Mouse (Mus musculus) midbrain, embryonic 13.5 days (tissue): ENCODE results near the gene Hs2st1. TPM values are rescaled to one million over a fixed set of nuclear protein-coding genes. Genes with fewer than 3 reads are reported as not detected.

ENCODE experiments used
- ATAC-seq: fragments of 200-750 bp; cut with Nextera tagmentation; 2 replicates; pipeline ENCODE4 v1.8.0; 2017; ENCODE audit warnings: mild to moderate bottlenecking, moderate TSS enrichment, moderate library complexity
- H3K27ac ChIP-seq: fragments of 300-500 bp; sonication (generic); 2 replicates; pipeline ENCODE4 v1.5.1; 2015; ENCODE audit warnings: inconsistent platforms, mild to moderate bottlenecking, moderate library complexity
- H3K27me3 ChIP-seq: fragments of 300-500 bp; sonication (generic); 2 replicates; pipeline ENCODE4 v1.6.1; 2015; ENCODE audit warnings: mild to moderate bottlenecking, inconsistent platforms
- H3K36me3 ChIP-seq: fragments of 300-500 bp; sonication (generic); 2 replicates; pipeline ENCODE4 v1.6.1; 2015; ENCODE audit warnings: mild to moderate bottlenecking, inconsistent platforms
- H3K4me1 ChIP-seq: fragments of 300-500 bp; sonication (generic); replicated peaks from 2 replicates; pipeline ENCODE4 v1.6.1; 2015; ENCODE audit warnings: inconsistent platforms
- H3K4me2 ChIP-seq: fragments of 300-500 bp; sonication (generic); replicated peaks from 2 replicates; pipeline ENCODE4 v1.6.1; 2015; ENCODE audit warnings: moderate library complexity, mild to moderate bottlenecking, inconsistent platforms
- H3K4me3 ChIP-seq: fragments of 300-500 bp; sonication (generic); replicated peaks from 2 replicates; pipeline ENCODE4 v1.5.1; 2015; ENCODE audit warnings: mild to moderate bottlenecking, inconsistent platforms
- H3K9ac ChIP-seq: fragments of 300-500 bp; sonication (generic); replicated peaks from 2 replicates; pipeline ENCODE4 v1.6.1; 2015; ENCODE audit warnings: mild to moderate bottlenecking, inconsistent platforms
- H3K9me3 ChIP-seq: fragments of 300-500 bp; sonication (generic); 2 replicates; pipeline ENCODE4 v1.6.1; 2016; ENCODE audit warnings: mild to moderate bottlenecking, inconsistent platforms
- WGBS: fragments of 180-500 bp; shearing (Covaris S2); methylation state at CpG from one replicate; pipeline ENCODE4 v1.1.7; 2015; 5-methylcytosine and 5-hydroxymethylcytosine counted together
- polyA plus RNA-seq: library from polyadenylated mRNA; unstranded; fragments of >200 nt; fragmentation: Nextera tagmentation; extraction: Ambion mirVana; gene quantifications from 2 replicates; pipeline ENCODE4 v1.2.1, GENCODE M21; 2015

The Hs2st1 gene
- polyA plus RNA-seq, 1 experiment from 2014 or later = 17.4 TPM

GRCm38 (mm10) chr3:144515286-144515685 lies 54.7 kb downstream of the Hs2st1 start:
- Histone ChIP-seq H3K27ac (no peak overlapping the region), H3K27me3 (no peaks in the 10 kb centered on the region), H3K36me3 (no peaks in the 10 kb centered on the region), H3K4me2 (no peak overlapping the region), H3K9me3 (no peaks in the 10 kb centered on the region), H3K9ac (no peak overlapping the region), H3K4me3 (no peak overlapping the region), H3K4me1 (peaks cover 8% of the 10 kb centered on the region)
- no peak for ATAC-seq
- WGBS = 91% methylated on average over 7 of the region's 7 CpGs

GRCm38 (mm10) chr3:144514122-144514505 lies 55.9 kb downstream of the Hs2st1 start:
- no peaks in the 10 kb centered on the region for H3K36me3 ChIP-seq
- no peak overlapping the region for H3K27ac ChIP-seq
- H3K9ac ChIP-seq = no peak overlapping the region
- no peaks in the 10 kb centered on the region for H3K4me1 ChIP-seq
- no peak for ATAC-seq
- no peak overlapping the region for H3K4me2 ChIP-seq
- H3K4me3 ChIP-seq = no peak overlapping the region
- H3K27me3 ChIP-seq = no peaks in the 10 kb centered on the region
- WGBS = 96% methylated on average over 10 of the region's 10 CpGs
- no peaks in the 10 kb centered on the region for H3K9me3 ChIP-seq

- Histone ChIP-seq H3K27me3 (no peaks in the 10 kb centered on the region), H3K9ac (no peak overlapping the region), H3K9me3 (no peaks in the 10 kb centered on the region), H3K27ac (no peak overlapping the region), H3K4me1 (no peaks in the 10 kb centered on the region), H3K4me3 (no peak overlapping the region), H3K36me3 (no peaks in the 10 kb centered on the region), H3K4me2 (no peak overlapping the region)
- 91% methylated on average over 16 of the region's 16 CpGs for WGBS
- ATAC-seq = no peak
These were observed 56.5 kb downstream of the Hs2st1 start for GRCm38 (mm10) chr3:144513169-144514121.

- no peak overlapping the region for H3K27ac ChIP-seq
- no peaks in the 10 kb centered on the region for H3K36me3 ChIP-seq
- 98% methylated on average over 3 of the region's 3 CpGs for WGBS
- no peaks in the 10 kb centered on the region for H3K9me3 ChIP-seq
- H3K4me2 ChIP-seq = no peak overlapping the region
- no peaks in the 10 kb centered on the region for H3K27me3 ChIP-seq
- no peak overlapping the region for H3K4me3 ChIP-seq
- H3K4me1 ChIP-seq = peaks cover 23% of the 10 kb centered on the region
- no peak for ATAC-seq
- H3K9ac ChIP-seq = no peak overlapping the region
These were observed 59.3 kb downstream of the Hs2st1 start for GRCm38 (mm10) chr3:144510724-144511123.

- peak overlapping the region; percentile 47 for H3K27ac ChIP-seq
- no peaks in the 10 kb centered on the region for H3K36me3 ChIP-seq
- H3K27me3 ChIP-seq = no peaks in the 10 kb centered on the region
- ATAC-seq = peak; percentile 53
- peaks cover 27% of the 10 kb centered on the region for H3K4me1 ChIP-seq
- H3K4me3 ChIP-seq = no peak overlapping the region
- no peaks in the 10 kb centered on the region for H3K9me3 ChIP-seq
- H3K4me2 ChIP-seq = no peak overlapping the region
- H3K9ac ChIP-seq = no peak overlapping the region
- 91% methylated on average over 4 of the region's 4 CpGs for WGBS
These were observed 61.6 kb downstream of the Hs2st1 start for GRCm38 (mm10) chr3:144508342-144508741.

GRCm38 (mm10) chr3:144507885-144508284 lies 62.1 kb downstream of the Hs2st1 start:
- no peak overlapping the region for H3K4me3 ChIP-seq
- WGBS = 41% methylated on average over 5 of the region's 5 CpGs
- peak; percentile 7; the same call in 1 of the 2 replicates for ATAC-seq
- H3K4me1 ChIP-seq = peaks cover 27% of the 10 kb centered on the region
- no peak overlapping the region for H3K4me2 ChIP-seq
- H3K9me3 ChIP-seq = no peaks in the 10 kb centered on the region
- no peak overlapping the region for H3K9ac ChIP-seq
- H3K27me3 ChIP-seq = no peaks in the 10 kb centered on the region
- no peaks in the 10 kb centered on the region for H3K36me3 ChIP-seq
- peak overlapping the region; percentile 47 for H3K27ac ChIP-seq

GRCm38 (mm10) chr3:144506213-144506612 lies 63.8 kb downstream of the Hs2st1 start:
- 32% methylated on average over 3 of the region's 3 CpGs for WGBS
- ATAC-seq = no peak
- no peak overlapping the region for H3K27ac ChIP-seq

GRCm38 (mm10) chr3:144501930-144502329 lies 68.1 kb downstream of the Hs2st1 start:
- 0 out of 2 replicates have a peak overlapping the region, but pooled peaks have one; percentile 16 for H3K27ac ChIP-seq
- no peak overlapping the region for H3K4me3 ChIP-seq
- WGBS = 54% methylated on average over 7 of the region's 7 CpGs
- H3K4me2 ChIP-seq = no peak overlapping the region
- no peak overlapping the region for H3K9ac ChIP-seq
- ATAC-seq = no peak
- no peaks in the 10 kb centered on the region for H3K36me3 ChIP-seq
- peaks cover 25% of the 10 kb centered on the region for H3K4me1 ChIP-seq
- no peaks in the 10 kb centered on the region for H3K27me3 ChIP-seq
- H3K9me3 ChIP-seq = no peaks in the 10 kb centered on the region

More at GRCm38 (mm10) chr3:144506213-144506612, 63.8 kb downstream of the Hs2st1 start:
- Histone ChIP-seq H3K4me1 (peaks cover 31% of the 10 kb centered on the region), H3K4me2 (no peak overlapping the region), H3K9ac (no peak overlapping the region), H3K27me3 (no peaks in the 10 kb centered on the region), H3K4me3 (no peak overlapping the region), H3K36me3 (no peaks in the 10 kb centered on the region), H3K9me3 (no peaks in the 10 kb centered on the region)

- ATAC-seq = no peak
- Histone ChIP-seq H3K27ac (no peak overlapping the region), H3K36me3 (no peaks in the 10 kb centered on the region), H3K4me2 (no peak overlapping the region), H3K9ac (no peak overlapping the region), H3K4me3 (no peak overlapping the region), H3K4me1 (peaks cover 19% of the 10 kb centered on the region), H3K9me3 (no peaks in the 10 kb centered on the region), H3K27me3 (no peaks in the 10 kb centered on the region)
- WGBS = 78% methylated on average over 5 of the region's 5 CpGs
These were observed 73.2 kb downstream of the Hs2st1 start for GRCm38 (mm10) chr3:144496762-144497161.

- no peaks in the 10 kb centered on the region for H3K27me3 ChIP-seq
- 38% methylated on average over 5 of the region's 5 CpGs for WGBS
- 0 out of 2 replicates have a peak overlapping the region, but pooled peaks have one; percentile 4 for H3K27ac ChIP-seq
- no peaks in the 10 kb centered on the region for H3K36me3 ChIP-seq
- no peak overlapping the region for H3K4me3 ChIP-seq
- ATAC-seq = peak; percentile 34; the same call in 1 of the 2 replicates
- H3K9me3 ChIP-seq = no peaks in the 10 kb centered on the region
- H3K9ac ChIP-seq = no peak overlapping the region
- no peak overlapping the region for H3K4me2 ChIP-seq
- H3K4me1 ChIP-seq = peaks cover 18% of the 10 kb centered on the region; the same call in 1 of the 2 replicates
These were observed 75.1 kb downstream of the Hs2st1 start for GRCm38 (mm10) chr3:144494838-144495237.

GRCm38 (mm10) chr3:144488787-144489186 lies 81.2 kb downstream of the Hs2st1 start:
- H3K36me3 ChIP-seq = no peaks in the 10 kb centered on the region
- no peaks in the 10 kb centered on the region for H3K4me1 ChIP-seq
- H3K9me3 ChIP-seq = no peaks in the 10 kb centered on the region
- no peak overlapping the region for H3K4me3 ChIP-seq
- no peak for ATAC-seq
- no peak overlapping the region for H3K27ac ChIP-seq
- H3K27me3 ChIP-seq = no peaks in the 10 kb centered on the region
- H3K9ac ChIP-seq = no peak overlapping the region
- H3K4me2 ChIP-seq = no peak overlapping the region
- 85% methylated on average over 2 of the region's 2 CpGs for WGBS

GRCm38 (mm10) chr3:144480595-144480994 lies 89.4 kb downstream of the Hs2st1 start:
- WGBS = 83% methylated on average over 5 of the region's 5 CpGs

More at GRCm38 (mm10) chr3:144480595-144480994, 89.4 kb downstream of the Hs2st1 start:
- Histone ChIP-seq H3K9me3 (no peaks in the 10 kb centered on the region), H3K27ac (no peak overlapping the region), H3K36me3 (no peaks in the 10 kb centered on the region), H3K4me2 (no peak overlapping the region), H3K27me3 (no peaks in the 10 kb centered on the region), H3K4me3 (no peak overlapping the region), H3K4me1 (0 out of 2 replicates have a peak, but pooled peaks cover 5% of the 10 kb centered on the region), H3K9ac (no peak overlapping the region)
- no peak for ATAC-seq
